Mouse (Mus musculus) Muller cell, postnatal 12 days (primary cell): ENCODE measurements around the gene H2afx.
"Not testable (repeated sequence)": the region's sequence is repeated elsewhere in the genome, so short reads cannot be mapped to it uniquely, and the experiment has no call there.

Source experiments
- DNase-seq: peaks from one replicate; pipeline ENCODE4 v3.0.0-alpha.2; 2015; ENCODE audit errors: inconsistent ontology term

H2afx gene

DNA sequence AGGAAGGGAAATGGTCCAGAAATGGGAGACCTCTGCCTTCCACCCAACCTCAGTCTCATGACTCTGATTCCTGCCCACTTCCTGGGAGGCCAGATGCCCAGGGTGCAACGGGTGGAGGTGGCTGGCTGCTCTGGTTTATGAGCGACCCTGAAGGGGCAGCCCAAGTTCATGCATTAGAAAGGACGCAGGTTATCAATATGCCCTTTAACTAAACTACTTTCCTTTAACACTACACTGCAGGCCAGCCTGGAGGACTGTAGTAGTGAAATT is 15.7 kb upstream of the H2afx start:
- DNase-seq, result no peak

DNA sequence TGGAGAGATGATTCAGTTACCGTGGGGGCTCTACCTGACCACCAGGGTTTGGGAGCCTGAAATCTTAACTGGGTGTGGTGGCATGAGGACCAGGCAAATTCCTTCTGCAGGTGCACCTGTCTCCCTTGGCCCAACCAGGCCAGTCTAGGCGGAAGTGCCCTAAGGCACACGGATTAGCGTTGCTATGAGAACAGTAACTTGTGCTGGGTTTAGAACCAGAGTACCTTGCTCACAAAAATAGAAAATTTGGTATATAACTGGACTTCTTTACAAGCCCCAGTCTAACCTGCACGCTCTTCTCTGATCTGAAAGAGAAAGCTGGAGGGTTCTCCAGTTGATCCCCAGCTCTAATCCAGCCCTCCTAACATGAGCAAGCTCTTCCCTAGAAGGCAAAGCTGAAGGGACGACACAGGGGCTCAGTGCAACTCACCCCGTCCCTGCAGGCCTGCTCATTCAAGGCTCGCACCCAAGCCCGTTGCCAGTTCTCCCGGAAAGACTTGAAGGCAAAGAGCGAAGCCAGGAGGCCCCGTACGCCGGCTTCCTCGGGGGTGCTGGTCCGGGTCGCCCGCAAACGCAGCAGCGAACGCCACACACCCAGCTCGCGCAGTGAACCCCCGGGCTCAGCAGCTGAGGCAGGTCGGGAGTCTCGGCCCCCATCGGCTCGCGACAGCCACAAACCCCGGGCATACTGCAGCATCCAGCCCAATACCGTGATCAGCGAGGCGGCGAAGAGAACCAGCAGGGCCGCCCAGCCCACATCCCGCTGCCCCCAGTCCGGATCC is 15.2 kb upstream of the H2afx start:
- no peak for DNase-seq

DNA sequence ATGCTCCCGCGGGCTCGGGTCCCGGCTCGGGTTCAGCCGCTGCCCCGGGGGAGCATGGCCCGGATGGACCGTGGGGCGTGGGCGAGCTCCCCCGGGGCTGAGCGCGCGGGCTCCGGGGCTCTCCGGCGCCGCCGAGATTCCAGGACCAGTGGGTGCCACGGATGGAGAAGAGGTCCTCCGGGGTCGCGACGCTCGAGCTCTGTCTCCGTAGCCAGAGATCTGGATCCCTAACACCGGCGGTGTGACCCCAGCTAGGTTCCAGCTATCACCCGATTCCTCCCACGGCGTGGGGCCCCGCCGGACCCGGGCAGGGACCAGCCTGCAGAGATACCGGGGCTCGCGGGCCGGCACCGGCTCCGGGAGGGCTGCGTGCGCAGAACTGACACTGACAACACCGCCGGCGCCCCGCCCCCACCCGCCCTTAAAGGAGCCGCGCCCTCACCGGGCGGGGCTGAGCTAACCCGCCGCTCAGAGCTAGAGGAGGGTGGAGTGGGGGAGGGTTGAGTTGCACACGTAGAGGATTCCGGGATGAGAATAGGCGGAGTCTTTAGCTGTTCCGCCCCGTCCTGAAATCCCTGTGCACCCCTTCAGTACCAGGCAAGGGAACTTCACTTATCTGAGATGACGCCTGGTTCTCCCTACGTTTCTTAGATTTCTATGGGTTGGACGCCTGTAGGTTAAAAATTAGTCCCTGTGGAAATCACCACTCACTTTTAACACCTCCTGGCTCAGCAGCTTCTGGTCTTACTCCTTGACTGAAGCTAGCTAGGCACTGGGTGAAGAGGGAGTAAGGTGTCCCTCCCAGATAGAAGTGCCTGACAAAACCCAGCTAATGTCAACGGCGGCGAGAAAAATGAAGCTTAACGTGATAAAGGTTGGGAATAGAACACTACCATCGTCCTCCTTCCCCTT is 14.4 kb upstream of the H2afx start, which contains the start of gene C2cd2l:
Gene C2cd2l, minus strand, starts transcription at position 399 of the 912 bp plus-strand sequence.
- DNase-seq, result peak; percentile 99

DNA sequence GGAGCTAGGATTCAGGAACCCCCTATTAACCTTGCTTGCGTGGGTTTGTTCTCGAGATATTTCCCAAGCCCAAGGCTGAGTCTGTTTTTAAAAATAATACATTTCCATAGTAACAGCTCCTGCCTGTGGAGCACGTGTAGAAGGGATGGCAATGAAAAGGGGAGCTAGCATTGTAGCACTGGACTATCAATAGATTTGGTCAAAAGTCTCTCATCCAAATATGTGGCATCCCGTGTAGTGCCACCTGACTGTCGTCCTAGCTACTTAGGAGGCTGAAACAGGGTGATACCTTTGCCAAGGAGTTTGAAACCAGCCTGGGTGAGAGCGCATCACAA is 13.7 kb upstream of the H2afx start:
- DNase-seq, result no peak

DNA sequence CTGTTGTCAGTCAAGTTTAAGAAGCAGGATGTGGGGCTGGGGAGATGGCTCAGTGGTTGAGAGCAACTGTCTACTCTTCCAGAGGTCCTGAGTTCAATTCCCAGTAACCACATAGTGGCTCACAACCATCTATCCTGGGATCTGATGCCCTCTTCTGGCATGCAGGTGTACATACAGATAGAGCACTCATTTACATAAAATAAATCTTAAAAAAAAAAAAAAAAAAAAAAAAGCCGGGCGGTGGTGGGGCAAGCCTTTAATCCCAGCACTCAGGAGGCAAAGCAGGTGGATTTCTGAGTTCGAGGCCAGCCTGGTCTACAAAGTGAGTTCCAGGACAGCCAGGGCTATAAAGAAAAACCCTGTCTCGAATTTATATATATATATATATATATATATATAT is 10.8 kb upstream of the H2afx start:
- DNase-seq, result not testable (repeated sequence)

DNA sequence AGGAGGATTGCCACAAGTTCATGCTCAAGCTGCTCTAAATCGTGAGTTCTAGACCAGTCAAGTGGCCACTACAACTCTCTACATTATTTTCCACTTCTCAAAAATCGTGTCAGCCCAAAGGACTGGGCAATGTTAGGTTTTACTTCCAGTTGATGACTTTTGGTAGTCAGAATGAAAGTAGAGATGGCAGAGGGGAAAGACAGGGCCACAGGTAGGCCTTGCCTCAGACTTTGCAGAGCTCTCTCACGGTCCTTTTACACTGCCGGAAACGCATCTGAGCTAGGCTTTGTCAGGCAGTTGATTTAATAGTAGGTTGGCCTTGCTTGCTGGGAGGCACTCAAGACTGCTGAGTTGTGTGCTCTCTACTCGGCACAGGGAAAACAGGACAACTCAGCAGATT is 10.3 kb upstream of the H2afx start:
- DNase-seq, result no peak

DNA sequence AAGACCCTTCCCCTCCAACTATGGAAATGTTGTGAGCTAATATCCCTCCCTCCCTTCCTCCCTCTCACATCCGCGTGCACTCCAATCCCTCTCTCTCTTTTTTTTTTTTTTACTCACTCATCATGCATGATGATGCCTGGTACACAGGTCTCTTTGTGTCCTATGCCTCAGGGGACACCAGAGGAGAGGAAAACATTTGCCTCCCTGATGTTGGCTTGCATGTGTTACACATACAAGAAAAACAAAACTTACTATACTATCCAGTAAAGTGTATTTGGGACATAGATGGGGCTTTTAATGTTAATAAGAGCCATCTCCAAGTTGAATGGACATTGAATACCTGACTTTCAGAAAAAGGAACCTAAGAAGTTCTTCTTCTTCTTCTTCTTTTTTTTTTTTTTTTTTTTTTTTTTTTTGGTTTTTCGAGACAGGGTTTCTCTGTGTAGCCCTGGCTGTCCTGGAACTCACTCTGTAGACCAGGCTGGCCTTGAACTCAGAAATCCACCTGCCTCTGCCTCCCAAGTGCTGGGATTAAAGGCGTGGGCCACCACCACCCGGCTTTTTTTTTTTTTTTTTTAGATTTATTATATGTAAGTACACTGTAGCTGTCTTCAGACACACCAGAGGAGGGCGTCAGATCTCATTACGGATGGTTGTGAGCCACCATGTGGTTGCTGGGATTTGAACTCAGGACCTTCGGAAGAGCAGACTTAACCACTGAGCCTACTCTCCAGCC is 9.3 kb upstream of the H2afx start:
- DNase-seq, result not testable (repeated sequence)

DNA sequence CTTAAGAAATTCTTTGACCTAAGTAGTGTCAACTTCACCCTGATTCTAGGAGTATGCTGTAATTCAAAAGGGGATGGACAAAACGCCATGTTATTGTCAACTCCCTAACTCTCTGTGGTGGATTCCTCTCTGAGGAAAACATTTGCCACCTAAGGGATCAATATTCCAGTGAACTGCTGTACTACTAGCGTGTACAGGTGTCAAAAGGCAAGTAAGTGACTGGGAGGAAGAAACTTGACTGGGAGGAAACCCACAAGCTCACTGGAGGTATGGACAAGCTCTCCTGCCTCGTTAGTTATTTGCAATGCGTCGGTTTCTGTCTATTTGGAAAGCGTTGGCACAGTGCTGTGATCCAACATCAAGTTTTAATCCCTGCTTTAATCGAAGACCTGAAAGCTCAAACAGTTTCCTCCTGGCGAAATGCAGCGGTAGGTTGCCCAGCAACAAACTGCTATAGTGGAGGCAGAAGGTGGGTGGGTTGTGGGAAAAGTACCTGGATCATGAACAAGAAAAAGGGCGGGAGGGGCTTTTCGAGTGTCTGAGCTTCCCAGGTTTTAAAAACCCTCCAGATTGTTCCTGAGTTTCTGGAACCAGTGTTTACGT is 8.6 kb upstream of the H2afx start, which contains the start of gene Dpagt1:
Gene Dpagt1, plus strand, starts transcription at position 252 of the 603 bp plus-strand sequence.
- peak; percentile 27 for DNase-seq

DNA sequence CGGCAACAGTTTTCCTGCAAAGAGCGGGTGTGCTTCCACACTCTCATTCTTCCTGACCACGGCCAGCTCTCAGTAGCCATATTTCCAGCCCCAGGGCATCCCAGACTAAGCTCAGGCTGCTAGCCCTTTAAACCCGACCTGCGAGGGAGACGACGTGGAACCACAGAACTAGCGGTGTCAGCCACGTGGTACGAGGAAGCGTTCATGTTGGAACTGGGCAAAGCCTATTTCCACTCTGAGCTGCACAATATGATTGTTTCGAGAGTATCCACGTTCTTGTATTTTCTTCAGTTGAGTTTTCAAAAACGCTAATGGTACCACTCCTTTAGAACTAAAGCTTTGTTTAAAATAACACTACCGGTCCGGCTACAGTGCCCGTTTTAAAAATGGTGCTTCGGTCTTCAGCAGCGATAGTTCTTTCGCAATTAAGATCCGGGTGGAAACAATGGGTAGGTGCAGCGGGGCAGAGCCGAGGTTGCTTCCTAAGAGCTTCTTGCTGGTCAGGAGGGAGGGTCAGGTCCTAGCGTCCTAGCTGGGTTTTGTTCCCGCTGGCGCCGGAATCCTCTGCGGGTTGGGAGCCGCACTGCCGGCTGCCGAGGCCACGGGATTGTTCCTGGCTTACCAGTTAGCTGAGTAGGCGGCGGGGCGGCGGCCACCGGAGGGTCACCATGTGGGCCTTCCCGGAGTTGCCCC is 8.0 kb upstream of the H2afx start:
- peak; percentile 87 for DNase-seq

DNA sequence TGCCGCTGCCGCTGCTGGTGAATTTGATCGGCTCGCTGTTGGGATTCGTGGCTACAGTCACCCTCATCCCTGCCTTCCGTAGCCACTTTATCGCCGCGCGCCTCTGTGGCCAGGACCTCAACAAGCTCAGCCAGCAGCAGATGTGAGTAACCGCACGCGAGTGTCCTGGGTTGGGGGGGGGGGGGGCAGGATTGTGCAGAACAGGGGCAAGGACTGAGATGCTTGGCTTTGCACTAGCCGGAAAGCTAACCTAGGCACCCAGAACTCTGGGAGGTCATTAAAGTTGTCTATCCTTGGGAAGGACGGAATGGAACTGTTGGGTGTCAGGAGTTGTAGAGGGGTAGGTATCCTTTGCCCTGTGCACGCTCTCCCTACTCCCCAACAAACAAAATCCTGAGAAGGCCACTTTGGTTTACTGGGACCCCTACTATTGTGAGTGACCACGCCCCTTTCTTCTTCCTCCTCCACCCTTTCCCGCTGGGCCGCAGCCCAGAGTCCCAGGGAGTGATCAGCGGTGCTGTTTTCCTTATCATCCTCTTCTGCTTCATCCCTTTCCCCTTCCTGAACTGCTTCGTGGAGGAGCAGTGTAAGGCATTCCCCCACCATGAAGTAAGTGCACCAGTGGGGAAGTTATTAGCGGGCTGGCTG is 7.3 kb upstream of the H2afx start:
- DNase-seq, result peak; percentile 36

DNA sequence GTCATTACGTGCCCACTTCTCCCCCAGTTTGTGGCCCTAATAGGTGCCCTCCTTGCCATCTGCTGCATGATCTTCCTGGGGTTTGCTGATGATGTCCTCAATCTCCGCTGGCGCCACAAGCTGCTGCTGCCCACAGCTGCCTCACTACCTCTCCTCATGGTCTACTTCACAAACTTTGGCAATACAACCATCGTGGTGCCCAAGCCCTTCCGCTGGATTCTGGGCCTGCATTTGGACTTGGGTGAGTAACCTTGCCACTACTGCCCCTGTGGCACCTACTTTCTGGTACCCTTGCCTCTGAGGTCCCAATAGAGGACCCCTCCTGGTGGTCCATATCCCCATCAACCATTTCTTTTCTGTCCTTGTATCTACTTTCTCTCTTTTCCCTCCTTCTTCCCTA is 6.6 kb upstream of the H2afx start:
- no peak for DNase-seq

DNA sequence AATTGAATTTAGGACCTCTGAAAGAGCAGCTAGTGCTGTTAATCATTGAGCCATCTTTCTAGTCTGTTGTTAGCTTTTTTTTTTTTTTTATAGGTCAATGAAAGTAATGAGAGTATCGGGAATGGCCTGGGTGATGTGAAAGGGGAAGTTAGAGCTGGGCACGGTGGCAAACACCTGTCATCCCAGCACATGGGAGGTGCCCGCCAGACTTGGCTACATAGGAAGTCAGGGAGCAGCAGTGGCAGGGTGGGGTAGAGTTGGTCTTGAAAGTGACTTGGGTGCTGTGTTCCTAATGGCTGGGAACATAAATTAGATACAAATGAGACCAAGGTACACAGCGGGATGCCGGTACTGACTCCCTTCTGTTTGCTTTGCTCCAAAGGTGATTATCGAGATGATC is 3.8 kb upstream of the H2afx start:
- DNase-seq, result no peak

DNA sequence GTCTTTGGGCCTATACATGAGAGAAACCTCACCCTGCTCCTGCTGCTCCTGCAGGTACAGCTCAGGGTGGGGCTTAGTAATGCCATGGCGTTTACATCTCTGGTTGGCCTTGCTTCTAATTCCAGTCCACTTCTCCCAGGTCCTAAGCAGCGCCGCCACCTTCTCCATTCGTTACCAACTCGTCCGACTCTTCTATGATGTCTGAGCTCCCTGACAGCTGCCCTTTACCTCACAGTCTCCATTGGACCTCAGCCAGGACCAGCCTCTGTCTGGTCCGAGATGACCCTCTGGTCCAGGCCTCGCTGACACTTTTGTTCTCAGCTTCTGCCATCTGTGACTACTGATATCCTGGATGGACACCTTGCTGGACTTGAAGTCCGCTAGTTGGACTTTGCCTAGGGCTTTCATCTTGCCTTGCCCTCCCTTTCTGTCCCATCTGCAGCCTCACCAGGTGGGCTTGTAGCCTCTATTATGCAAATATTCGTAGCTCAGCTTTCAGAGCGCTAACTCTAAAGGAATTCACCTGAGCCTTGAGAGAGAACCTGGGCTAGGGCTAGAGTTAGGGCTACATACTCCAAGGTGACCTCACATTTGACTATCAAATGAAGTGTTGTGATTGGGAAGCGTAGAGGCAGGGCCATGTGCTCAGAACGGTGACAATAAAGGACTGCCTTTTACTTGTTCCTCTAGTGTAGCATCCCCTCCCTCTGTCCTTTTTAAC is 1.4 kb upstream of the H2afx start:
- DNase-seq, result no peak

DNA sequence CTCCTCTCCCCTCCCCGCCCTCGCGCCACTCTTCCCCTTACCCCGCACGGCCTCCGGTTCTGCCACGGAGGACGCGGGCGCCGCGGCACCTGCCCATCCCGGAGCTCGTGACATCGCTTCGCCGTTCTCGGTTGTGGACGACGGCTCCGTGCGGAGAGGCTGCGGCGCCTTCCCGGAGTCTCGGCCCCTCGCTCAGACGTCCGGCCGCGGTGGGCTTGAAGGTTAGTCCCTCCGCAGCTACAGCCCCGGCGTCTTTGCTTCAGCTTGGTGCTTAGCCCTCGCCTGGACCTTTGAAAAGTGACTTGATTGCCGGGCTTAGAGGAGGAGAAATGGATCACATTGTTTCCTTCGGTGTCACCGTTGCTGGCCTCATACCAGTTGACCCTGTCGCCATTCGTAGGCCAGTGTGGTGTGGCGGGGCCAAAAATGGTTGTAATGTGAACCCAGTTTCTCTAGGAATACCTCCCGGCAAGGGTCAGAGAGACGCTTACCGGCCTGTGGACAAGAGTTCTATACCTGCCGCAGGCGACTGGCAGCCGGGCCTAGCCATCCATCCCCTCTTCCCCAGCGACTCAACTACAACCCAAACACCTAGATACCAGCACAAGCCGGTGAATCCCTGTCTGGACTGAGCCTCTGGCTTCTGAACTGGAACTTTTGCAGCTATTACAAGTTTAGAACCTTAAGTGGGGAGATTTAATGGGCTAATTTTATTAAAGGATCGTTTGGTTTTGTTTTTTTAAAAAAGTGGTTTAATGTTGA is 1.0 kb downstream of the H2afx start:
- DNase-seq, result peak; percentile 57

DNA sequence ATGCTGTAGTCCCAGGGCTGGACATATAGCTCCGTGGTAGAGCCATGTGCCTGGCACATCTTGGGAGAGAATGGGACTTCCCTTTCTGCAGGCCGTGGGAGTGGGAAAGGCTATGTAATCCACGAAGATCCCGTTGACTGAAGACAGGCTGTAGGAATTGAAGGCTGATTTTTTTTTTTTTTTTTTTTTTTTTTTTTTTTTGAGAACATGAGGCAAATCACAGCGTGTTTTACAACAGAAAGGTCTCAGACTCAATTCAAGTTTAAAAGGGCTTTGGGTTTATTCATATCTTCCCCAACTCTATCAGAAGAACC is 1.6 kb downstream of the H2afx start:
- no peak for DNase-seq

DNA sequence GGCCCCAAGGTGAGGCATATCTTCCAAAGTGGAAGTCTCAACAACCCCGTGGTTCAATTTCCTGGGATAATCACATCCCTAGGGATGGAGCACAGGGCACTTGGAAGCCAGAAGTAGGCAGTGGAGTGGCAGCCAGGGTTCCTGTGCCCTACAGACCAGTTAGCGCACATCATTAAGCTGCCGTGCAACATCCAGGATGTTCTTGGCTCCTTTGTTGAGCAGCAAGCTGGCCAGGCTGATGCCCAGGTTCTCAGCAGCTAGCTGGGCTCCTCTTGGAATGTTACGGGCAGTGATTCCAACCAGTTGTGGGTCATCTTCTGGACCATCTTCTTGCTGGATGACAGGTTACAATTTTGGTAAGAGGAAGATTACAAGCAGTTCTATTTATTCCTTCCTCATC is 2.0 kb downstream of the H2afx start:
- DNase-seq, result not testable (repeated sequence)

DNA sequence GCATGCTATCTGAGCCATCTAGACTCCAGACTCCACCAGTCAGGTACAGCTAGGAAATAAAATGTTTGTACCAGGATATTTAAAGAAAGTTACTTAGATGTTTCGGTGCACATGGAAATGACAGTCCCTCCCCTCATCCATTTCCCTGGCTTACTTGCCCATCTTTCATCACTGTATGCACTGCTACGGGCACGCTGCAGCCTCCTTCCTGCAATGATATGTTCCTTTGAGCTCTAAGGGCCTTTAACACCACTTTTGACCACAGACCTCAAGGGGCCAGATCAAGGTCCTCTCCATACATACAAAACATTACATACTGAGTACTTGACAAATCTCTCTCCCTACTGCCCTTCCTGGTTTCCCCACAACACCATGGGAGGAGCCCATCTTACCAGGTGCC is 2.5 kb downstream of the H2afx start:
- no peak for DNase-seq

DNA sequence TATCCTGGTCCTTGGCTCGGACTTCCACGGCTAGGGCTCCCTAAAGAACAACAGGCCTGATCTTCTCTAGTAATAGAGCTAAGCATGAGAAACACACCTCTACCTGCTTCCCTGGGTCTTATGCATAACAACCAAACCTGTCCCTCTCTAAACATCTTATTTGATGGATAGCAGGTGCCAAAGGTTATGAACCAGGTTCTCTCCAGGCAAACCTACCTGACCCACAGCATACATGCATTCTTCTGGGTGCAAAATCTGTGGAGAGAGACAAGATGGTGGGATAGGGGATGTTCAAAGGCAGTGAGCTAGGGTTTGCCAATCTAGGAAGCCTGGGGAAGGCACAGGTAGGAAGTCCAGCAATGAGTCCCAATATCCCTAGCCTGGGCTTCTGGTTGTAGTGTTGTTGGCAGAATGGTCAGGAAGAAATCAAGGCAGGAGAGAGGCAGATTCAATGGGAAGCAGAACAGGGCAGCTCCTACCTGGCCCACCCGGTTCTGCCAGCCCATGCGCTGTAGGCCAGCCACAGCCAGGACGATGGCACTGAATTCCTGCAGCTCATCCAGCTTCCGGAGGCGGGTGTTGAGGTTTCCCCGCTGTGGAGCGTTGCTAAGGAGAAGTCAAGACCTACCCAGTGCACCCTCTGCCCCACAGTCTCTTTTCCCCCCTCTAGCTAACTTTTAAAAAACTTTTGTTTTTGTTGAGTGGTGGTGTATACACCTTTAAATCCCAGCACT is 3.1 kb downstream of the H2afx start:
- DNase-seq, result peak; percentile 28

DNA sequence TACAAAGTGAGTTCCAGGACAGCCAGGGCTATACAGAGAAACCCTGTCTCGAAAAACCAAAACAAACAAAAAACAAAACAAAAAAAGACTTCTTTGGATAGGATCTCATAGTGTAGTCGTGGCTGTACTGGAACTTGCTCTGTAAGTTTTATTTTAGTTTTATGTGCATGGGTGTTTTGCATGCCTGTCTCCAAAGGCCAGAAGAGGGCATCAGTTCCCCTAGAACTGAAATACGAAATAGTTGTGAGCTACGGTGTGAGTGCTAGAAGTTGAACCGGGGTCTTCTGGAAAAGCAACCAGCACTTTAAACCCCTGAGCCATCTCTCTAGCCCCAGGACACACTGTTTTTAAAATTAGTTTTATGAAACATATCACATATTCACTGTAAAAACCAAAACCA is 4.1 kb downstream of the H2afx start:
- DNase-seq, result no peak
